Mouse (Mus musculus) myocyte (in vitro differentiated cells): ENCODE results near the gene Mvd. TPM values are rescaled to one million over a fixed set of nuclear protein-coding genes. Genes with fewer than 3 reads are reported as not detected.

Experiments used
- H3K27me3 ChIP-seq: one replicate; pipeline ENCODE4 v1.6.1; 2011; ENCODE audit not compliant: control insufficient read depth, insufficient read depth, insufficient read length
- H3K36me3 ChIP-seq: one replicate; pipeline ENCODE4 v1.6.1; 2011; ENCODE audit not compliant: control insufficient read depth, insufficient read depth
- H3K4me2 ChIP-seq: one replicate; pipeline ENCODE4 v1.6.1; 2011; ENCODE audit warnings: low read depth, control low read depth
- H3K4me3 ChIP-seq: one replicate; pipeline ENCODE4 v1.5.1; 2011; ENCODE audit warnings: mild to moderate bottlenecking, control low read depth, moderate library complexity
- H3K79me2 ChIP-seq: one replicate; pipeline ENCODE4 v1.6.1; 2011; ENCODE audit not compliant: control insufficient read depth, insufficient read depth
- H3ac ChIP-seq: one replicate; pipeline ENCODE4 v1.6.1; 2011; ENCODE audit not compliant: control insufficient read depth, insufficient read length
- CEBPB ChIP-seq: IDR thresholded peaks from 2 replicates; pipeline ENCODE4 v1.6.1; 2011; ENCODE audit warnings: mild to moderate bottlenecking, moderate library complexity; ENCODE audit not compliant: poor library complexity, insufficient read depth, severe bottlenecking
- E2F4 ChIP-seq: IDR thresholded peaks from one replicate; pipeline ENCODE4 v1.6.1; 2011; ENCODE audit warnings: mild to moderate bottlenecking, control low read depth, moderate library complexity; ENCODE audit not compliant: insufficient read depth
- MAX ChIP-seq: IDR thresholded peaks from one replicate; pipeline ENCODE4 v1.6.1; 2011; ENCODE audit warnings: low read depth, mild to moderate bottlenecking, control low read depth
- MYOD1 ChIP-seq, 3 experiments: IDR thresholded peaks; one replicate each; pipeline ENCODE4 v1.6.1; 2011; ENCODE audit warnings: control low read depth in 2 of 3, low read depth in 2 of 3, mild to moderate bottlenecking in 2 of 3, moderate library complexity in 1 of 3; ENCODE audit not compliant: insufficient read length in 2 of 3, control insufficient read depth in 1 of 3
- MYOG ChIP-seq, 3 experiments: IDR thresholded peaks; one replicate each; pipeline ENCODE4 v1.6.1; 2011; ENCODE audit warnings: control low read depth in 2 of 3, low read depth in 2 of 3, mild to moderate bottlenecking in 2 of 3; ENCODE audit not compliant: insufficient read length in 2 of 3, control insufficient read depth in 1 of 3, insufficient read depth in 1 of 3
- POLR2A ChIP-seq: IDR thresholded peaks from one replicate; pipeline ENCODE4 v1.6.1; 2011; ENCODE audit warnings: low read depth, mild to moderate bottlenecking, control low read depth, moderate library complexity; ENCODE audit not compliant: insufficient read length
- POLR2AphosphoS2 ChIP-seq: IDR thresholded peaks from one replicate; pipeline ENCODE4 v1.6.1; 2011; ENCODE audit warnings: low read depth, control low read depth; ENCODE audit not compliant: insufficient read length
- REST ChIP-seq: IDR thresholded peaks from one replicate; pipeline ENCODE4 v1.6.1; 2011; ENCODE audit warnings: mild to moderate bottlenecking, control low read depth, moderate library complexity; ENCODE audit not compliant: insufficient read depth, insufficient read length
- SRF ChIP-seq: IDR thresholded peaks from one replicate; pipeline ENCODE4 v1.6.1; 2011; ENCODE audit warnings: low read depth; ENCODE audit not compliant: control insufficient read depth, insufficient read length
- TCF12 ChIP-seq: IDR thresholded peaks from one replicate; pipeline ENCODE4 v1.6.1; 2011; ENCODE audit warnings: mild to moderate bottlenecking, control low read depth; ENCODE audit not compliant: poor library complexity, insufficient read depth, severe bottlenecking
- TCF3 ChIP-seq: IDR thresholded peaks from one replicate; pipeline ENCODE4 v1.6.1; 2011; ENCODE audit warnings: low read depth, control low read depth; ENCODE audit not compliant: insufficient read length
- USF1 ChIP-seq: IDR thresholded peaks from one replicate; pipeline ENCODE4 v1.6.1; 2011; ENCODE audit warnings: low read depth, mild to moderate bottlenecking, control low read depth, moderate library complexity
- polyA plus RNA-seq: library from polyadenylated mRNA; unstranded; fragments of >200 nt; fragmentation: generic; extraction: Trizol; gene quantifications from one replicate; pipeline ENCODE4 v1.2.1, GENCODE M21; 2012; ENCODE audit warnings: missing spikeins

Gene Mvd
- polyA plus RNA-seq, 1 experiment: 85.3 TPM

DNA sequence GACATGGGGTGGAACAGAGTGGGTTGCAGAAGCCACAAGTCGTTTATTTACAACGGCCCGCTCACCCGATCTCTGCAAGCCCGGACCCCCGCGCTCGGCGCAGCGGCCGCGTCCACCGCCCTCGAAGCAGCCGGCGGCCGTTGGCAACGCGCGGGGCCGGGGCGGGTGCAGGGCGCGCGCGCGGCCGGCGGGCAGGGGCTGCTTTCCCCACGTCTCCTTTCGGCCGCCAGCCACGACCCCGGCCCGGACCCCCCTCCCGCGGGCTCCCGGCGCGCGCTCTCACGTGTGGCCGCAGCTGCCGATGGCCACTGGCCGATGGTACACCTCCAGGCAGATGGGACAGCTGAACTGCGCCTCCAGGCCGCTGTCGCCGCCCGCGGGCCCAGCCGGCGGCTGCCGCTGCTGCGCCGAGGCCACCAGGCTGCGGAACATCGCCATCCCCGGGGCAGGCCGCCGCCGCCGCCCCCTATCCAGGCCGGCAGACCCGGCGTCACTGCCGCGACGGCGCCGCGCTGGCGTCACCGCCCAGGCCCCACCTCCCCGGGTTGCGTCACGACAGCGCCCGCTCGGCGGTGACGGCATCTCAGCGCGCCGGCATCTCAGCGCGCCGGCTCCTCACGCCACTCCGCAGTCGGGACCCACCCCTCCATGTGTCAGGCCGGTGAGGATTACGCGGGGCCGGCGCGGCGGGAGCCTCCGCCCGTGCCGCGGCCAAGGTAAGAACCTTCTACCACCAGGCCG, 32.5 kb upstream of the Mvd start, which contains the start of the genes Rnf166 and Ctu2:
Rnf166 (minus strand) TSS at position 485 of the 741 bp plus-strand sequence.
Ctu2 (plus strand) TSS at position 564 of the 741 bp plus-strand sequence.
- H3K4me2 ChIP-seq: peak within 1 kb of the TSS; percentile 94
- peak; percentile 93 for TF ChIP-seq SRF
- TF ChIP-seq TCF3: no peak
- peak in 1 of 3 experiments; percentile 46 for TF ChIP-seq MYOG (IDR thresholded peaks at IDR 0.05; ENCODE audit: control insufficient read depth in 1 of 3, insufficient read depth in 1 of 3, insufficient read length in 2 of 3, low read depth in 2 of 3)
- peak; percentile 83 for TF ChIP-seq POLR2AphosphoS2
- peak; percentile 92 for TF ChIP-seq POLR2A
- TF ChIP-seq E2F4: peak; percentile 6
- no peak for TF ChIP-seq REST
- TF ChIP-seq MYOD1 (IDR thresholded peaks at IDR 0.05; ENCODE audit: control insufficient read depth in 1 of 3, insufficient read length in 2 of 3, low read depth in 2 of 3): peak in 2 of 3 experiments; percentile 3 to 6
- peak within 1 kb of the TSS; percentile 56 for H3K4me3 ChIP-seq
- peaks cover 23% of the 10 kb centered on the region for H3K79me2 ChIP-seq
- peak within 1 kb of the TSS; percentile 95 for H3ac ChIP-seq
- H3K36me3 ChIP-seq: peaks cover 9% of the 10 kb centered on the region
- no peaks in the 10 kb centered on the region for H3K27me3 ChIP-seq

DNA sequence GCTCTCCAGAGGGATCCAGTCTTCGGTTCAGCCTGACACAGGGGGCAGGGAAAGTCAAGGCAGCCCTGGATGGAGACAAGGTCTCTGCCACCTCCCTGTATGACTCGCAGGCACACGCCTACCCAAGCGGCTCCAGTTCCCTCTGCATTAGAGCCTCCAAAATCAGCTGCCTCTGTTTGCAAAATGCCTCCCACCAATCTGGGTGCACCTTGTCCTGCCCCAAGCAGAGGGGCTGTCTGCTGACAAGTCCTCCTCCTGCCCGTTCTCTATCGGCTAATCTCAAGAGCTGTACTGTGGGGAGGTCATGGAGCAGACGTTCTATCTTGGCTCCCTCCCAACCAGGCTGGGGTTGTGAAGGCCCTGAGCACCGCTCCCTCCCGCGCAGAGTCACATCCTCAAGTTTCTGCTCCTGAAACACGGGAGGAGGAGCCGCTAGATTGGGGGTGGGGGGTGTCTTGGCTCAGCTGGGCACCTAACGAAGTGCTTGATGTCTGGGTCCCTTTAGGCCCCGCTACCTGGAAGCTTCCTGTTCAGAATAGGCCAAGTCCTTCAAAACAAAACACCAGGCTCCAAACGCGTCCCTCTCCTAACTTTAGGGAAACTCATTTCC, 31.8 kb upstream of the Mvd start:
- Histone ChIP-seq H3K27me3 (no peaks in the 10 kb centered on the region), H3ac (peak overlapping the region; percentile 95), H3K79me2 (peaks cover 23% of the 10 kb centered on the region), H3K4me3 (peak overlapping the region; percentile 56), H3K4me2 (peak overlapping the region; percentile 73), H3K36me3 (peaks cover 9% of the 10 kb centered on the region)
- TF ChIP-seq REST (no peak), POLR2AphosphoS2 (no peak)

GRCm38 (mm10) chr8:122473911-122474421, 30.7 kb upstream of the Mvd start:
- Histone ChIP-seq H3K36me3 (peaks cover 9% of the 10 kb centered on the region), H3K27me3 (no peaks in the 10 kb centered on the region), H3K4me2 (no peak overlapping the region), H3ac (no peak overlapping the region), H3K79me2 (peaks cover 23% of the 10 kb centered on the region), H3K4me3 (peak overlapping the region; percentile 56)
- TF ChIP-seq TCF3 (no peak), MYOG (IDR thresholded peaks at IDR 0.05; ENCODE audit: control insufficient read depth in 1 of 3, insufficient read depth in 1 of 3, insufficient read length in 2 of 3, low read depth in 2 of 3) (no peak), MAX (no peak), SRF (no peak), MYOD1 (IDR thresholded peaks at IDR 0.05; ENCODE audit: control insufficient read depth in 1 of 3, insufficient read length in 2 of 3, low read depth in 2 of 3) (no peak)

GRCm38 (mm10) chr8:122470691-122471090, 27.5 kb upstream of the Mvd start:
- TF ChIP-seq SRF: no peak
- no peak for TF ChIP-seq MAX
- no peak for TF ChIP-seq MYOG (IDR thresholded peaks at IDR 0.05; ENCODE audit: control insufficient read depth in 1 of 3, insufficient read depth in 1 of 3, insufficient read length in 2 of 3, low read depth in 2 of 3)
- TF ChIP-seq POLR2A: no peak
- no peak for TF ChIP-seq USF1
- TF ChIP-seq CEBPB: no peak
- TF ChIP-seq TCF3: no peak
- TF ChIP-seq TCF12: no peak
- TF ChIP-seq REST: no peak
- Histone ChIP-seq H3K4me2 (no peak overlapping the region), H3K4me3 (no peak overlapping the region), H3K36me3 (peaks cover 14% of the 10 kb centered on the region), H3K79me2 (peaks cover 15% of the 10 kb centered on the region), H3ac (no peak overlapping the region), H3K27me3 (no peaks in the 10 kb centered on the region)

DNA sequence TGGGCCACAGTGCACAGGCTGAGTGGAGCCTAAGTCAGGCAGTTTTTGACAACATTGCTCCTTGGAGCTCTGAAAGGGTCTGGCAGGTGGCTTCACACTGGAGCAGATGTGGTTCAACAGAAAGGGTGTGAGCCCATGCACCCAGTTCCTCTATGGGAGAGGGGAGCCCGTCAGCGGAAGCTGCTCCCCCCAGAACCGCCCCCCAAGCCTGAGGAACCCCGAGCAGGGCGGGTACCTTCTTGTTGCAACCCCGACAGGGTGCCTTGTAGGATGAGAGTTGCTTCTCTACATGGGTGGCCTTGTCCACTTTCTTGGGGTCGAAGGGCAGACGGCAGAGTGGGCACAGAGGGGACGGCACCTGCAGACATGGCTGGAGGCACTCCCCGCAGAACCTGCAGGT, 26.7 kb upstream of the Mvd start:
- TF ChIP-seq POLR2A (no peak), USF1 (no peak), TCF3 (no peak), MAX (no peak), CEBPB (no peak), E2F4 (no peak), MYOG (IDR thresholded peaks at IDR 0.05; ENCODE audit: control insufficient read depth in 1 of 3, insufficient read depth in 1 of 3, insufficient read length in 2 of 3, low read depth in 2 of 3) (no peak), MYOD1 (IDR thresholded peaks at IDR 0.05; ENCODE audit: control insufficient read depth in 1 of 3, insufficient read length in 2 of 3, low read depth in 2 of 3) (no peak), POLR2AphosphoS2 (no peak)
- Histone ChIP-seq H3K36me3 (peaks cover 14% of the 10 kb centered on the region), H3K79me2 (peaks cover 11% of the 10 kb centered on the region), H3K4me2 (no peak overlapping the region), H3K27me3 (no peaks in the 10 kb centered on the region), H3ac (no peak overlapping the region), H3K4me3 (no peak overlapping the region)
